Mouse (Mus musculus) liver, adult 2 months (tissue): ENCODE results near the gene Pafah1b2.

Experiments
- CTCF ChIP-seq: fragments of 200-500 bp; IDR thresholded peaks from 2 replicates; pipeline ENCODE4 v1.5.1; 2011; ENCODE audit warnings: low read depth, low read length, control low read depth
- POLR2A ChIP-seq: fragments of 200-500 bp; IDR thresholded peaks from 2 replicates; pipeline ENCODE4 v1.6.1; 2011; ENCODE audit warnings: low read length, control low read depth; ENCODE audit not compliant: insufficient read depth; ENCODE audit errors: extremely low read depth

DNA sequence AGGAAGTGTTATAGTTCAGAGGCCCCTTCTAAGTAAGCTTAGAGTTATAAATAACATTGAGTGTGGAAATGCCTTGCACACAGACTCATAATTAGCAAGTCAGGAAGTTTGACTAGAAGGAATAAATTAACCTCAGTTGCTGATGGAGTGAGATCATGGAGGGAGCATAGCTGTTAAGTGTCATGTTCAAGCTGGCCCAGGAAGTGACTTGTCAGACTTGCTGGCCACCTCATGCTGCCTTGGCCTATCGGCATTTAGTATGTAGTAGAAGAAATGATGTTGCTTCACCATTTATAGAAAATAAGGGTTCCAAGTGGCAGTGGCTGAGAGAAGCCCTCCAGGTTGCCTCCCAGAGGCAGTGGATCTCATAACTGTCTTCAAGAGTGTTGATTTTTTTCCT is 20.6 kb upstream of the Pafah1b2 start:
- TF ChIP-seq CTCF, result no peak
- TF ChIP-seq POLR2A, result no peak
